Mouse (Mus musculus) kidney, postnatal 25 days (tissue): ENCODE measurements around the gene Asl.

Experiments used
- DNase-seq, 2 experiments: peaks; one replicate each; pipeline ENCODE4 v3.0.0; 2021; ENCODE audit warnings: mixed read lengths in 2 of 2

The Asl gene

DNA sequence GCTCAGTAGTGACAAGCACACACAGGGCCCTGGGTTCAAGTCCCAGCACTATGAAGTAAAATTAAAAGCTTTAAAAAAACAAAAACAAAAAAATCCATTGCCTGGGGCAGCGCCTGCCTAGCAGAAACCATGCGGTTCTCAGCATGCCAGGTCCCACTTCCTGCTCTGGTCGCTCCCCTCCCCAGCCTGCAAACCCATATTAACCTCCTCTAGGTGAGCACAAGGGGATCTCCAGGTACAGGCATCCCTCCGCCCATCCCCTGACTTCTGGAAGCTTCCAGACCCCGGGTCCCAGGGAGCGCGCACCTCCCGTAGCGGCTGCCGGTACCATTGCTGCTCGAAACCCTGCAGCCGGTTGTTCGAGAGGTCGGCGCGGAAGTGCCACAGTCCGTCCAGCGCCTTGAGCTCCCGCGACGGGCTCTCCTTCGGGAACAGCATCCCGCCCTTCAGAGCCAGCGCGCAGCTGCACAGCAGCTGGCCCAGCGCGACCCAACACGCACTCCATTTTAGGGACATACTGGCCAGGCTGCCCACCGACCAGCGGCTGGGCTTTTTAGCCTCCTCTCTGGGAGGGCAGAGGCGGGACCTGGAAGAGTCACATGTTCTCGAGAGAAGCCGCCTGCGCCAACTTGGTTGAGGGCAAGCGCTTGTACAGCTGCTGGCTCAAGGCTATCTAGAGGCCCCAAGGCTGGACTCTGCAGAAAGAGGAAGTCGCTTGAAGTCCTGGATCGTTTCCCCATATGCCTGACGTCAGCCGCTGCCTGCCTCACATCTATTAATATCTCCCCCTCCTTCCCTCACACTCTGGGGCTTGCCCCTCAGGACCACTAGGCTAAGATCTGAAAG is 26.5 kb downstream of the Asl start, which contains the start of gene Gusb:
Gusb (minus strand) TSS at position 749 of the 846 bp plus-strand sequence.
- peak; percentile 84 to 92 for DNase-seq

DNA sequence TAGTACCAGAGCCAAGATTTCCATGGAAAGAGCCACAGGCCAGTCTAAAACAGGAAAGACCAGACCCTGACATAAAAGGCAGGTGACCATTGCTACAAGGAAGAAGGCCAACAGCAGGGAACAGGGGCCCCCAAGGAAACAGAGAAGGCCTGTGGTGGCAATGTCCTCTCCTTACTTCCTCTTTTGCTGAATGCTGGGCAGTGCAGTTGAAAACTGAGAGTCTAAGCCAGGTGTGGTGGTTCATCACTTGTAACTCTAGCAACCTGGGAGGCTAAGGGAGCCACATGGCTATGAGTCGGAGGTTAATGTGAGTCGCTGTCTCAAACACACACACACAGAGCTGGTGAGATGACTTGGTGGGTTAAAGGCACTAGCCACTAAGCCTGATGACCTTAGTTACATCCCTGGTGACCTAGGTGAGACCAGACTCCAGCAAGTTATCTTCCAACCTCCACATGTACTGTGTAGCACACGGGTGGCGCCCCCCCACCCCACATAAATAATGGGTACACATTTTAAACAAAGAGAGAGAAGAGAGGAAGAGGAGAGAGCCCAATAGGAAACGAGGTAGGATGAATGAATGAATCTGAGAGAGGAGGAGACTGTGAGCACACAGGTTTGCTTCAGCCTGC is 27.6 kb downstream of the Asl start:
- DNase-seq: no peak

- DNase-seq: peak in 1 of 2 experiments; percentile 42
These were observed 28.3 kb downstream of the Asl start for GRCm38 (mm10) chr5:130000735-130001134.

DNA sequence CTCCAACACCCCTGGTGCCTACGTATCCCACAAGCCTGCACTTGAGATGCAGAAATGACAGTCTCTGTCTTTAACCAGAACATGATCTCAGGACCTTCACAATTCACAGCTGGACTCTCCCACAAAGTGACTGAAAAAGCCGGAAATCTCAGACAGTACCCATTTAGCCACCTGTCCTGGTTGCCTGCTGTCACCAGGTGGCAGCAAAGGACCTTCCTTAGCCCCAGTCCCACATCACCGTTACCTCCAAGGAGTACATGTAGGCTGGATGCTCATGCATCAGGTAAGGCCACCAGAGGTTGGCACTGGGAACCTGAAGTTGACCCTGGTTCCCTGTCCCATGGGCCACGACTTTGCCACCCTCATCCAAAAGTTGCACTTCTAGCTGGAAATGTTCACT is 29.9 kb downstream of the Asl start:
- DNase-seq: peak; percentile 71 to 77

- DNase-seq: no peak
These were observed 31.3 kb downstream of the Asl start for GRCm38 (mm10) chr5:129997700-129998099.

DNA sequence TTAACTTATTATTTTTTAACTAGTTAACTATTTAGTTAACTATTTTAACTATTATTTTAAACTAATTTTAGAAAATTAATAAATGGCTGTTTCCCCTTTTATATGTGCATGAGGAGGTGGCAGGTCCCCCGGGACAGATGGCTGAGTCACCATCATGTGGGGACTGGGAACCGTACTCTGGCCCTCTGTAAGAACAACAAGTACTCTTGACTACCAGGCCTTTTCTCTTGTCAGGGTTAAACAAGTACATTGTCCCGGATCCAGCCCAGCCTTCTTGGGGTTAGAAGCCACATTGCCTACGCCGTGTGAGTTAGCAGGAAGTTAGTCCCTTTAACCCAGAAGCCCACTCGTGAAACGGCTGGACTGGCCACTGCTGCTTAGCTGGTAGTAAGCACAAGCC is 34.1 kb downstream of the Asl start:
- no peak for DNase-seq

GRCm38 (mm10) chr5:129993374-129993773 is 35.7 kb downstream of the Asl start:
- no peak for DNase-seq

DNA sequence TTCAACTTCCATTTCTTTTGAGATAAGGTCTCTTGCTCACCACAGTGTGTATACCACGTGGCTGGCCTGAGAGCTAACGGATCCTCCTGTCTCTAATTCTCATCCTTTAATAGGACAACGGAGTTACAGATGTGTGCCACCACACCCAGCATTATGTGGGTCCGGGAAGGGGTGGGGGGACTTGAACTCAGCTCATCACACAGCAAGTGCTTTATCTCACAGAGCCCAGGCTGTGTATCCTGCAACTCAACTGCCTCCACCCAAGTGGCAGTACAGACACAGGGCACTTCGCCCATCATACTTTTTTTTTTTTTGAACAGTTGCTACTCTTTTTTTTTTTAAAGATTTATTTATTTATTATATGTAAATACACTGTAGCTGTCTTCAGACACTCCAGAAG is 37.1 kb downstream of the Asl start:
- no peak for DNase-seq

GRCm38 (mm10) chr5:129989376-129989775 is 39.7 kb downstream of the Asl start:
- peak; percentile 22 to 41 for DNase-seq

DNA sequence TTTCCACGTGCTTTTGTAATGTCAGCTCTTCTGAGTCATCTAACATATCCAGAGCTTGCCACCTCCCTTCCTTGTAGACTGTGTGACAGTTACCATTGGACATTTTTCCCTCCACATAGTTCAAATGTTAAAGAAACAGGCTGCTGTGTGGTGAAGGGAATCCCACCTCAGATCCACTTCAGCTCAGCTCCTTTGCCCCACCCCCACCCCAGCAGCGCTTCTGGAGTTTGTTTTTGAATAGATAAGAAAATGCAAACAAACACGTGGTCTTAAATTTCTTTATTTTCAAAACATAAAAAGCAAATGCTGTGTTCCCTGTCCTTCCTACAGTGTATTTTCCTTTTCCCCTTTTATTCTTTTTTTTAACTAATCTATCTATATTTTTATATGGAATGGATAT is 48.8 kb downstream of the Asl start:
- DNase-seq: no peak

DNA sequence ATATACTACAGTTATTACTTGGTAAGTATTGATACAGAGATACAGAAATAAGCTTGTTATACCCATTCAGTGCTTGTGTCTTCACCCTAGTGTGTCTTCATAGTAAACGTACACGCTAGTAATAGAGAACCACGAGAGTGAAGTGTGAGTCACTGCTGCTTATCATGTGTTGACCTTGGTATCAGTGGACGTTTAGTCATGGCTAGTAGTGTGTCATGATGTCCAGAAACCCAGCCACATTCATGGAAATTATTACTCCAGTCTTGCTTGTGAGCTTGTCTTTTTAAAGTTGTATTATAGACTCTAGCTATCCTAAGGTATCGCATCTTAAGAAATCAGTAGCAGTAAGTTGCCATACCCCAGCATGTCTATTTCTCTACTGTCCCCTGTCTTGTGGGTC is 50.4 kb downstream of the Asl start:
- no peak for DNase-seq

DNA sequence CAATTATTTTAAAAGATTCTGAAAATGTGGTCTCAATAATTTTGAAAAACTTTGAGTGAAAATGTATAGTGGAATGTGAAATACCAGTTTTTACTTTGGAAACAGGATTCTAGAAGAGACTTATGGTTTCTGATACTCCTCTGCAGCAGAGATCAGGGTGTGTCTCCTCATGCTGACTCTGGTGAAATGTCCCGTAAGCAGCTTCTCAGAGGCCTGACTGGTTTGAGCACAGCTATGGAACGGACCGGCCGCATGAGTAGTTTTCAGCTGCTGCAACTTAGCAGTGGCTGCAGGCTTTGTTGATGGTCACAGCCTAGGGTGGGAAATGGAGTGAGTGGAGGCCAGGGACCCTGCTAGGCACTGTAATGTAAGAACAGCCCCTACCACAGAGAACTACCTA is 51.3 kb downstream of the Asl start:
- no peak for DNase-seq

DNA sequence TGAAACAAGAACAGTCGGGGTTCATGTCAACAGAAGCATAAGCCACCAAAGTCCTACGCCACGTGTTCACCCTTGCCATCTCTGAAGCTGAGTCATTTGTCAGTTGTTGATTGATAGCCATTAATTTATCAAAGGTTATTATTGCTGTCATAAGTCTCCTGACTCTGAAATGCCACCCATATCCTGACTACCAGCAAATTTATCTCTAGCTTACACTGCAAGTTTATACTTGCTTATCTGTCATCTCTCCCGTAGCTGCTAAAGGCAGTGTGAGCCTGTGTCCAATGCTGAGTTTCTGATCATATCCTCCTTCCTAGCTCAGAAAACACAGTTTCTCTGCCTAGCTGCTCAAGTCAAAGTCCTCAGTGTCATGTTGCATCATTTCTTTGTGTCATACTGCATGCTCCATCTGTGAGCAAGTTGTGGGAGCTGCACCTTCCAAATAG is 54.2 kb downstream of the Asl start:
- DNase-seq: no peak

- DNase-seq: no peak
These were observed 54.7 kb downstream of the Asl start for GRCm38 (mm10) chr5:129974354-129974753.

- DNase-seq: no peak
These were observed 57.6 kb downstream of the Asl start for GRCm38 (mm10) chr5:129971491-129971890.

- DNase-seq: no peak
These were observed 60.6 kb downstream of the Asl start for GRCm38 (mm10) chr5:129968417-129968816.

- no peak for DNase-seq
These were observed 62.6 kb downstream of the Asl start for GRCm38 (mm10) chr5:129966448-129966847.

GRCm38 (mm10) chr5:129963224-129963623 is 65.8 kb downstream of the Asl start:
- no peak for DNase-seq
